Mouse (Mus musculus): ENCODE results near the gene Guk1. TPM values are rescaled to one million over a fixed set of nuclear protein-coding genes. Genes with fewer than 3 reads are reported as not detected.

The Guk1 gene
- polyA plus RNA-seq, 1 experiment from 2014 or later, result 132 TPM

DNA sequence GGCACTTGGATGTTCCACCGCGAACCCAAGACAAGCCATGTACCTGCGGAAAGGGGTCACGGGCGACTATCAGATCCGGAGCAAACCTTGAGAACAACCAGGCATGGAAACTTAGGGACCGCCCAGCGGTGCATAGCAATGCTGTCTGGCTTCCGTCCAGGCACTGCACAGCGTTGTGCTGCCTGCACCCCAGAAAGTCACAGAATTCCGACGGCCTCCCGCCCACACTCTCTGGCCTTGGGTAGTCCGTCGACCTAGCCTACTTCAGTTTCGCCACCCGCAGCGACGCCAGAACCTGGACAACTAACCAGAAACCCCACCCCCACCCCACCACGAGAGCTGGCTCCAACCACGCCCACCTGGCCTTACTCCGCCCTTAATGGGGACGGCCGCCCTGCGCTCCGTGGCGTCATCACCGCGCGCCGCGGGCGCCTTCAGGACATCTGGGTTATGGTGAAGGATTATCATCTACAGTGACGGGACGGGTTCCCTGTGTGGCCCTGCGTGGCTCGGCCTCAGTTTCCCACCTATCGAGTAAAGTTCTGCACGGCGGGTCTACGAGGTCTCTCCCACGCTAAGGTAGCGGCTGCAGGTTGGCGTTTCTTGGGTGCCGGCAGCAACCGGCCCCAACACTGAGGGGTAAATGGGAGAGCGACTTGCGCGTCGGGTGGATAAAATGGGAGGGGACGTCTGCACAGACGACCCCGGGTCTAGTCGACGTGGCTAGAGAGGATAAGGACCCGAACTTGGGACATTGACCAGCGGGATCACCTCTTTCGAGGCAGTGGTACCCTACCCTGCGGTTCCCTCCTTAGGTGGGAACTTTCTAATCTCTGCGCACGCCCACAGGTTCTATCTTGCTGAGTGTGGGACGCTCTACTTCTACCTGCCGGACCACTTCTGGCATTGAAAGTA is 10.3 kb upstream of the Guk1 start, which contains the start of gene Mrpl55:
TSS of gene Mrpl55 (plus strand) at position 406 of the 915 bp plus-strand sequence.
- peak within 1 kb of the TSS; percentile 86 for H3K4me2 ChIP-seq (replicated peaks; ENCODE audit: low read depth, low read length)
- peak within 1 kb of the TSS; percentile 53 for H3K4me3 ChIP-seq (ENCODE audit: low read length)
- H3K9me3 ChIP-seq (ENCODE audit: control insufficient read depth, low read length), result no peaks in the 10 kb centered on the region
- H3K36me3 ChIP-seq (ENCODE audit: control insufficient read depth, insufficient read depth, low read length), result peaks cover 17% of the 10 kb centered on the region
- H3K27ac ChIP-seq (ENCODE audit: low read depth, low read length), result peak within 1 kb of the TSS; percentile 60; the same call in 1 of the 2 replicates
- H3K4me1 ChIP-seq (ENCODE audit: control insufficient read depth, insufficient read depth, low read length), result 0 out of 2 replicates have a peak, but pooled peaks cover 6% of the 10 kb centered on the region
- peak within 1 kb of the TSS; percentile 65 for H3K9ac ChIP-seq (ENCODE audit: low read depth, low read length)
- WGBS, result under 1% methylated on average over 63 of the region's 63 CpGs
- ATAC-seq (ENCODE audit: low FRiP score, low TSS enrichment), result peak; percentile 95
- no peaks in the 10 kb centered on the region for H3K27me3 ChIP-seq (ENCODE audit: control insufficient read depth, insufficient read depth, low read length)

DNA sequence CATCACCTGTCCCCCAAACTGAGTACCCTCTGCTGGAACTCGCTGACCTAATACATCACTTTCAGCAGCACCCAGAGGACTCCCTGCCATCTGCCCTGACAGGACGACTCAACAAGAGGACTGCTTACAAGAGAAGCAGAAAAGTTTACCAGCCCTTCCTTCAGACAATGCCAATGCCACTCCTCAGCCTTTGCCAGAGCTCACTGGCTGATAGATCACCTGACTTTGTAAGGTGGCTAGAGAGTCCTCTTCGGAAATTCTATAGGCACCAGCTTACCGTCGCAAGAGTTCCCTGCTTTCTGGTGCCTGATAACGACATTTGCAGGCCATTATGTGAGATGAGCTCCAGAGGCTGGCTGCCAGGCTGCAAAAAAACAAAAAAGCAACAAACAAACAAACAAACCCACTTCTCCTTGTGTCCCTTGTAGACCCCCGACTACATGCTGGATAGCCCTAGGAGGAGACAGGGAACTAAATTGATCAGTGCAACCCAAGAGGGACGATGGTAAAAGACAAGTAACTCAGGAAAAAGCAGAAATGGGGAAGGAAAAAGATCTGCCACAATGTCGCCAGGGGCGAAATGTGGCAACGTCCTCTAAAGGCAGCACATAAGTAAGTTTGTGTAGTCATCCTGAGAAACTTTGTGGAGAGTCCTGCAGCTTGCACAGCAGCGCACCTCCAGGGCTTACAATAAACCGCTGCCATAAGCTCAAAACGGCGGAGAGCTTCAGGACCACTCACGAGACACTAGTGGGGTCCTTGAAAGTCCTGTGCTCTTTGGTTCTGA is 9.4 kb upstream of the Guk1 start:
- Histone ChIP-seq H3K9me3 (ENCODE audit: control insufficient read depth, low read length) (no peaks in the 10 kb centered on the region), H3K4me3 (ENCODE audit: low read length) (peak overlapping the region; percentile 53), H3K4me2 (replicated peaks; ENCODE audit: low read depth, low read length) (peak overlapping the region; percentile 86), H3K36me3 (ENCODE audit: control insufficient read depth, insufficient read depth, low read length) (peaks cover 12% of the 10 kb centered on the region), H3K27me3 (ENCODE audit: control insufficient read depth, insufficient read depth, low read length) (no peaks in the 10 kb centered on the region), H3K4me1 (ENCODE audit: control insufficient read depth, insufficient read depth, low read length) (0 out of 2 replicates have a peak, but pooled peaks cover 6% of the 10 kb centered on the region), H3K9ac (ENCODE audit: low read depth, low read length) (peak overlapping the region; percentile 65; the same call in 1 of the 2 replicates), H3K27ac (ENCODE audit: low read depth, low read length) (0 out of 2 replicates have a peak overlapping the region, but pooled peaks have one; percentile 60)
- 31% methylated on average over 16 of the region's 16 CpGs for WGBS
- 0 out of 2 replicates have a peak, but pooled peaks have one; percentile 7 for ATAC-seq (ENCODE audit: low FRiP score, low TSS enrichment)

DNA sequence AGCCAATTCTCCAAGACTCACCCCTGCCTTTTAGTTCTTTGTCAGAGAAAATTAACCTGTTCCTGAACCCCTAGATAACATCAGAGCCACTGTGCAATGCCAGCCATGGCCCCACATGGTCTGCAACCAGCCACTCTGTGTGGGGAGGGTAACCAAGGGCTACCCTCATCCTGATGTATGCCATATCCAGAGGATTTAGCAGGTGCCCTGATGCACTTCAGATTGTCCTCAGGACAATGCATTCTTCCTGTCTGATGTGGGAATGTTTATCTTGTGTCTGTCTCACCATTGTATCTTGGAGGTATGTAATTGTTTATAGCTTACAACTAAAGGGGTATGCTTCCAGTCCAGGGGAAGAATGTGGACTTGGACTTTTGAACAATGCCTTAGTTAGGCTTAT is 4.2 kb upstream of the Guk1 start:
- H3K4me1 ChIP-seq (ENCODE audit: control insufficient read depth, insufficient read depth, low read length), result 0 out of 2 replicates have a peak, but pooled peaks cover 2% of the 10 kb centered on the region
- H3K27me3 ChIP-seq (ENCODE audit: control insufficient read depth, insufficient read depth, low read length), result no peaks in the 10 kb centered on the region
- no peaks in the 10 kb centered on the region for H3K9me3 ChIP-seq (ENCODE audit: control insufficient read depth, low read length)
- H3K4me2 ChIP-seq (replicated peaks; ENCODE audit: low read depth, low read length), result no peak overlapping the region
- no peak overlapping the region for H3K9ac ChIP-seq (ENCODE audit: low read depth, low read length)
- no peak overlapping the region for H3K4me3 ChIP-seq (ENCODE audit: low read length)
- H3K36me3 ChIP-seq (ENCODE audit: control insufficient read depth, insufficient read depth, low read length), result no peaks in the 10 kb centered on the region
- ATAC-seq (ENCODE audit: low FRiP score, low TSS enrichment), result no peak
- no peak overlapping the region for H3K27ac ChIP-seq (ENCODE audit: low read depth, low read length)

DNA sequence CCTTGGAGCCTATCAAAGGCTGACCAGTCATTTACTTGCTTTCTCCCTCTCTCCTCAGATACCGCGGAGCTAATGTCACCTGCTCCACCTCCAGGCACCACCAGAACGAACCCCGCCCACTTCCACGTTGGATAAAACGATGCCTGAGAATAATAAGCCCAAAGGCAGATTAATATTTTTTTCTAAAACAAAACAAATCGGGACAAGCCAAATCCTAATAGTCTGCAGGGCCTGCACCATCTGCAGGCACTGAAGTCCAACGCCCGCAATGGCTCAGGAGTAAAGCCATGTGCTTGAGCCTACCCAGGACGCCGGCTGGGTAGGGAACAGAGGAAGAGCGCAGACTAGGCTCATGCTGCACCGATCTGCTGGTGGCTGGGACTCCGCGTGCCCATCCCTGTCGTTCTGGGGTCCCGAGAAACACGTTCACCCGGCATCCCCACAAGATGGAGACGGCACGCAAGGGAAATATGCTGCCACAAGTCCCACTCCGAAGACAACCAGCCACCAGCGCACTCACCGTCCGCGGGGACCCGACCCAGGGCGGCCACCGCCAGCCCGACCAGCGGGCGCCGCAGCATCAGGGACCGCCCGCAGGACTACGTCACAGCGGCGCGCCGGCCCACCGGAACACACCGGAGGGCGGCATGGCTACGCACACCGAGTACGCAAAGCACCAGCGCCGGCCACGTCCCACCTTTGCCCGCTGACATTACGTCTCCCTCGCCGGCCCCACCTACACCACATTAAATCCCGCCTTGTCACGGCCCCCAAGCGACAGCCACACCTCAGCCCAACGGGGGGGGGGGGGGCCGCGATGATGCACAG is 567 bp downstream of the Guk1 start:
- Histone ChIP-seq H3K27ac (ENCODE audit: low read depth, low read length) (peak overlapping the region; percentile 91), H3K4me2 (replicated peaks; ENCODE audit: low read depth, low read length) (peak overlapping the region; percentile 71), H3K4me1 (ENCODE audit: control insufficient read depth, insufficient read depth, low read length) (peaks cover 7% of the 10 kb centered on the region), H3K4me3 (ENCODE audit: low read length) (peak overlapping the region; percentile 68), H3K9ac (ENCODE audit: low read depth, low read length) (peak overlapping the region; percentile 80), H3K36me3 (ENCODE audit: control insufficient read depth, insufficient read depth, low read length) (no peaks in the 10 kb centered on the region; the same call in 1 of the 2 replicates), H3K27me3 (ENCODE audit: control insufficient read depth, insufficient read depth, low read length) (no peaks in the 10 kb centered on the region), H3K9me3 (ENCODE audit: control insufficient read depth, low read length) (no peaks in the 10 kb centered on the region)
- ATAC-seq (ENCODE audit: low FRiP score, low TSS enrichment), result peak; percentile 96
- under 1% methylated on average over 54 of the region's 59 CpGs for WGBS

DNA sequence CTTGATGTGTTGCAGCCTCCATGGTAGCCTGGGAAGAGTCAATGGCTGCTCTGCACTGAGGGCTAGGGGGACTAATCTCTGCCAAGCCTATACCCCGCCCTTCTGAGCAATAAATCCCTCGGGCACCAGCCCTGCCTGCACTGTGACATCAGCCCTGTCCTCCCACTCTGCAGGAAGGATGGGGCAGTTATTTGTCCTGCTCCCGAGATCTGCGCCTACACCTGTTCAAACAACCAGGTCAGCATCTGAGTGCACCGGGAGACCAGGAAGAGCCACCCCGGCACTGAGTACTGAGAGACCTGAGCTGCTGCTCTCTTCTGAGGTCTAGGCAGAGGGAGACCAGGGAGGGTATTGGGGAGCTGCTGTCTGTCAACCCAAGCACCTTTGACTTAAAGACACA is 4.3 kb downstream of the Guk1 start:
- H3K9ac ChIP-seq (ENCODE audit: low read depth, low read length), result no peak overlapping the region
- 38% methylated on average over 6 of the region's 6 CpGs for WGBS

DNA sequence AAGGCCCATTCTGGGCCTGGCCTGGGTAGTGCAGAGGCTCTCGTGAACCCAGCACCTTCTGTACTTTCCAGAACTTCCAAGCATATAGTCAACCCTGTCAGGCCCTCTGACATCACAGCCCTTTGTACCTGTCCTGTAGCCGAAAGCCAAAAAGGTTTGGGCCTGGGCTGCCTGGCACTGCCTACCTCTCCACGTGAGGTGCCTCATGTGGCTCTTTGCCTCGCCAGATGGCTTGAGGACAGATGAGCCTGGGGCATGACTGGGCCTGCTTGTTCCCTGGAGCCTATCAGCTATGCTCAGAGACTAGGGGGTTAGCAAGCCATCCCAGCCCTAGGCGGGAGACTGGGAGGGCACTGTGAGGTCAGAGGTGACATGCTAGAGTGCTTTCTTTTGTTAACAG is 6.5 kb downstream of the Guk1 start:
- Histone ChIP-seq H3K4me1 (ENCODE audit: control insufficient read depth, insufficient read depth, low read length) (peaks cover 7% of the 10 kb centered on the region; the same call in 1 of the 2 replicates), H3K4me3 (ENCODE audit: low read length) (no peak overlapping the region), H3K27ac (ENCODE audit: low read depth, low read length) (no peak overlapping the region), H3K36me3 (ENCODE audit: control insufficient read depth, insufficient read depth, low read length) (peaks cover 22% of the 10 kb centered on the region), H3K9ac (ENCODE audit: low read depth, low read length) (no peak overlapping the region), H3K27me3 (ENCODE audit: control insufficient read depth, insufficient read depth, low read length) (no peaks in the 10 kb centered on the region), H3K9me3 (ENCODE audit: control insufficient read depth, low read length) (no peaks in the 10 kb centered on the region), H3K4me2 (replicated peaks; ENCODE audit: low read depth, low read length) (no peak overlapping the region)
- WGBS, result 89% methylated on average over 5 of the region's 5 CpGs
- ATAC-seq (ENCODE audit: low FRiP score, low TSS enrichment), result no peak

More for the DNA sequence above, 4.3 kb downstream of the Guk1 start:
- H3K9me3 ChIP-seq (ENCODE audit: control insufficient read depth, low read length), result no peaks in the 10 kb centered on the region
- H3K4me2 ChIP-seq (replicated peaks; ENCODE audit: low read depth, low read length), result no peak overlapping the region
- H3K36me3 ChIP-seq (ENCODE audit: control insufficient read depth, insufficient read depth, low read length), result peaks cover 22% of the 10 kb centered on the region
- no peaks in the 10 kb centered on the region for H3K27me3 ChIP-seq (ENCODE audit: control insufficient read depth, insufficient read depth, low read length)
- H3K4me1 ChIP-seq (ENCODE audit: control insufficient read depth, insufficient read depth, low read length), result peaks cover 7% of the 10 kb centered on the region
- no peak overlapping the region for H3K4me3 ChIP-seq (ENCODE audit: low read length)
- ATAC-seq (ENCODE audit: low FRiP score, low TSS enrichment), result no peak
- H3K27ac ChIP-seq (ENCODE audit: low read depth, low read length), result no peak overlapping the region

DNA sequence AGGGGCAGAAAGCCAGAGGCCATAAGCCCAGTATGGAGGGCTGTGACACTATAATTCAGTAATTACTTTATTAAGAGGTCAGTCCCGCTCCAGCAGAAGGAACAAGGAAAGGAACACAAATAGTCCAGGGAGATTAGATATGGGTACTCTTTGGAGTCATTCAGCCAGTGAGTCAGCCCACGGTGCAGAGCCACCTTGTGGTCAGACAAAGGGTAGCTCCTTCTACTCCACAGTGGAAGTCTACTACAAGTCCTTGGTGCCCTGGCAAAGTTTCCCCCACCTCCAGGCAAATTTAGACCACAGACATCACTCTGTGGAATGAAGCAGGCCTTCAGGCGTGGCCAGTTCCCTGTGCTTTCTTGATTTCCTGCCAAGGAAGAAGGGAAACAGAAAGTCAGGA is 8.2 kb downstream of the Guk1 start:
- H3K4me3 ChIP-seq (ENCODE audit: low read length), result no peak overlapping the region
- no peak overlapping the region for H3K4me2 ChIP-seq (replicated peaks; ENCODE audit: low read depth, low read length)
- WGBS, result 46% methylated on average over 3 of the region's 3 CpGs
- peaks cover 9% of the 10 kb centered on the region for H3K27me3 ChIP-seq (ENCODE audit: control insufficient read depth, insufficient read depth, low read length)
- H3K27ac ChIP-seq (ENCODE audit: low read depth, low read length), result no peak overlapping the region
- H3K9ac ChIP-seq (ENCODE audit: low read depth, low read length), result no peak overlapping the region
- H3K9me3 ChIP-seq (ENCODE audit: control insufficient read depth, low read length), result no peaks in the 10 kb centered on the region
- peaks cover 22% of the 10 kb centered on the region for H3K36me3 ChIP-seq (ENCODE audit: control insufficient read depth, insufficient read depth, low read length)
- ATAC-seq (ENCODE audit: low FRiP score, low TSS enrichment), result no peak
- H3K4me1 ChIP-seq (ENCODE audit: control insufficient read depth, insufficient read depth, low read length), result 0 out of 2 replicates have a peak, but pooled peaks cover 5% of the 10 kb centered on the region

DNA sequence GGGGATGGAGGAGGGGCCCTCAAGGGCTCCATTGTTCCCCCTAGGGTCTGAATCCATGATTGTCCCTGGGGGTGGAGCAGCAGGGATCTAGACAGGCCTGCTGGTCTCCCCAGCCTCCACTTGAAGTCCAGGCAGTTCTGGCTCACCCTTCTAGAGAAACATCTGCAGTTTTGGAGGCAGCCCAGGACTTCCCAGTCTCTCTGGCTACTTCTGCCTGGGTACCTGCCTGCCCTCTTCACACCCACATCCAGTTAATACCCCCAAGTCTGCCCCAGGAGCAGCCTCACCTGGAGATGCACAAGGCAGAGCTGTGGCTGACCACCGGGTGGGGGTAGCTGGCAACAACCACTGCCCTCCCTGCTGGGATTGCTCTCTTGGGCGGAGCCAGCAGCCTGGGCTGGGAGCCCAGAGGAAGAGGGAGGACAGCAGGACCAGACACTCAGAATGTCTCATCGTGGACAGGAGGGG is 9.1 kb downstream of the Guk1 start, which contains the start of gene Gjc2:
TSS of gene Gjc2 (minus strand) at position 350 of the 468 bp plus-strand sequence.
- H3K4me1 ChIP-seq (ENCODE audit: control insufficient read depth, insufficient read depth, low read length), result 0 out of 2 replicates have a peak, but pooled peaks cover 5% of the 10 kb centered on the region
- no peak within 1 kb of the TSS; the same call in 1 of the 2 replicates for H3K27ac ChIP-seq (ENCODE audit: low read depth, low read length)
- H3K27me3 ChIP-seq (ENCODE audit: control insufficient read depth, insufficient read depth, low read length), result peaks cover 18% of the 10 kb centered on the region
- H3K9me3 ChIP-seq (ENCODE audit: control insufficient read depth, low read length), result no peaks in the 10 kb centered on the region
- H3K9ac ChIP-seq (ENCODE audit: low read depth, low read length), result 0 out of 2 replicates have a peak within 1 kb of the TSS, but pooled peaks have one; percentile 12
- WGBS, result 54% methylated on average over 3 of the region's 3 CpGs
- ATAC-seq (ENCODE audit: low FRiP score, low TSS enrichment), result no peak
- H3K4me2 ChIP-seq (replicated peaks; ENCODE audit: low read depth, low read length), result no peak within 1 kb of the TSS
- H3K4me3 ChIP-seq (ENCODE audit: low read length), result no peak within 1 kb of the TSS
- H3K36me3 ChIP-seq (ENCODE audit: control insufficient read depth, insufficient read depth, low read length), result peaks cover 22% of the 10 kb centered on the region
